Mouse (Mus musculus): ENCODE measurements around the gene Gm10382. TPM values are rescaled to one million over a fixed set of nuclear protein-coding genes. Genes with fewer than 3 reads are reported as not detected.
"Not testable (repeated sequence)": the region's sequence is repeated elsewhere in the genome, so short reads cannot be mapped to it uniquely, and the experiment has no call there.

Gm10382 gene
- polyA plus RNA-seq, 1 experiment from 2014 or later = 0.67 TPM

DNA sequence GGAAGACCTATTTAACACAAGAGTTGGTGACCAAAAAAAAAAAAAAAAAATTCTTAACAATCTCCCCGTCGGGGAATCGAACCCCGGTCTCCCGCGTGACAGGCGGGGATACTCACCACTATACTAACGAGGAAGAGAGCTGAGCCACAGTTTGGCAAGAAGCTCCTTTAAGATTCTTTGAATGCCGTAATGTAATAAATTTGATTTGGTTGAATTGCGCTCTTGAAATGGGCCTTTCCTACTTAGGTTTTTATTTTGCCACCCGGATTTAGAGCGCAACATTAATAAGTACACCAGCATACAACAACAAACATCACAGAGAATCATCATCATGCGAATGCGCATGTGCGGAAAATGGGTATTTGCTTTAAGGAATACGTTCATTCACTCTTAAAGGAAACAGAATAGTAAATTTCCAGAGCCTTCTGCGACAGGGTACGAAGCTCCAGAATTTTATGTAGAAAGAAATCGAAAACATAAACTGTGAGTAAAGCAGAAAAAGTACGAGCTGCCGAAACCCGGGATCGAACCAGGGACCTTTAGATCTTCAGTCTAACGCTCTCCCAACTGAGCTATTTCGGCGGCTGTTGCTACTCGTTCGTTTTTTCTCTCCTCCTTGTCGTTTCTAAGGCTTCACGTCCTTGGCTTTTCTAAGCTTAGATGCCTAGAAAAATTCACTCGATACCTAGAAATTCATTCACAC is 16.6 kb downstream of the Gm10382 start:
- H3K27ac ChIP-seq = peak overlapping the region; percentile 92
- H3K4me3 ChIP-seq = peak overlapping the region; percentile 82
- no peaks in the 10 kb centered on the region for H3K9me3 ChIP-seq
- no peaks in the 10 kb centered on the region for H3K36me3 ChIP-seq
- peaks cover 22% of the 10 kb centered on the region for H3K4me1 ChIP-seq
- WGBS = 1% methylated on average over 31 of the region's 31 CpGs
- H3K27me3 ChIP-seq (ENCODE audit: insufficient read depth, poor library complexity, severe bottlenecking) = no peaks in the 10 kb centered on the region
- peak; percentile 91 for DNase-seq (ENCODE audit: low spot score)

DNA sequence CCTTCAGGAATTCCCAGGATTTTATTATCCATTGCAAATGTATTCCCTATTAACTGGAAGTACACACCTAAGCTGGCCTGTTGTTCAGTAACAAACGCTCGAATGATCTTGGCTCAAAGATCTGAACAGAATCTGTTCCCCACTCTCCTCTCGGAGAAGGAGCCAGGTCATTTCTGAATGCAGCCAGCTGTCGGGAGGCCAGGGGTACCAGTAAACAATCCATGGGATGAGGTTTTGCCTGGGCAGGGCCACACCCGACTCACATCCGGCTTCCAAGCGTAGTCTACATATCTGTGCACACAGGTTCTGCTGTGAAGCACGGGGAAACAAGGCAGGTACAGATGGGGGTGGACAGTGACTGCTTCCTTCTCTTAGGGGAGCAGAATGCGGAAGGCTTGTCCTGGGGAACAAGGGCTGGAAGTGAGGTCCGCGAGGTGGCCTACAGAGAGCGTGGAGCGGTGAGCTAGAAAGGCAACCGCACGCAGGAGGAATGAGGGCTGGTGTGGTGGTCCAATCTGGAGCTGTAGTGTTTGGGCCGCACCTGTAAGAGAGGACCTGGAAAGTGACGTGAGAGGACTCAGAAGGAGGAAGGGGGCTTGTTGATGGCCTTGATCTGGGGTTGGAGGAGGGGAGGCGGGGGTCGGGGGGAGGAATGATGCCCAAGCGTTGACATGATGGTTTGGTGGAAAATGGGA is 17.3 kb downstream of the Gm10382 start:
- peak overlapping the region; percentile 92 for H3K27ac ChIP-seq
- H3K4me1 ChIP-seq = peaks cover 22% of the 10 kb centered on the region
- no peaks in the 10 kb centered on the region for H3K27me3 ChIP-seq (ENCODE audit: insufficient read depth, poor library complexity, severe bottlenecking)
- peak; percentile 91 for DNase-seq (ENCODE audit: low spot score)
- peak overlapping the region; percentile 82 for H3K4me3 ChIP-seq
- H3K36me3 ChIP-seq = no peaks in the 10 kb centered on the region
- 4% methylated on average over 20 of the region's 20 CpGs for WGBS
- H3K9me3 ChIP-seq = no peaks in the 10 kb centered on the region

GRCm38 (mm10) chr5:125407020-125407830 is 18.1 kb downstream of the Gm10382 start:
- H3K27me3 ChIP-seq (ENCODE audit: insufficient read depth, poor library complexity, severe bottlenecking) = no peaks in the 10 kb centered on the region
- H3K9me3 ChIP-seq = no peaks in the 10 kb centered on the region
- WGBS = 51% methylated on average over 13 of the region's 13 CpGs
- no peak for DNase-seq (ENCODE audit: low spot score)
- peaks cover 22% of the 10 kb centered on the region for H3K4me1 ChIP-seq
- 0 out of 2 replicates have a peak, but pooled peaks cover 2% of the 10 kb centered on the region for H3K36me3 ChIP-seq
- peak overlapping the region; percentile 92 for H3K27ac ChIP-seq
- H3K4me3 ChIP-seq = peak overlapping the region; percentile 82

DNA sequence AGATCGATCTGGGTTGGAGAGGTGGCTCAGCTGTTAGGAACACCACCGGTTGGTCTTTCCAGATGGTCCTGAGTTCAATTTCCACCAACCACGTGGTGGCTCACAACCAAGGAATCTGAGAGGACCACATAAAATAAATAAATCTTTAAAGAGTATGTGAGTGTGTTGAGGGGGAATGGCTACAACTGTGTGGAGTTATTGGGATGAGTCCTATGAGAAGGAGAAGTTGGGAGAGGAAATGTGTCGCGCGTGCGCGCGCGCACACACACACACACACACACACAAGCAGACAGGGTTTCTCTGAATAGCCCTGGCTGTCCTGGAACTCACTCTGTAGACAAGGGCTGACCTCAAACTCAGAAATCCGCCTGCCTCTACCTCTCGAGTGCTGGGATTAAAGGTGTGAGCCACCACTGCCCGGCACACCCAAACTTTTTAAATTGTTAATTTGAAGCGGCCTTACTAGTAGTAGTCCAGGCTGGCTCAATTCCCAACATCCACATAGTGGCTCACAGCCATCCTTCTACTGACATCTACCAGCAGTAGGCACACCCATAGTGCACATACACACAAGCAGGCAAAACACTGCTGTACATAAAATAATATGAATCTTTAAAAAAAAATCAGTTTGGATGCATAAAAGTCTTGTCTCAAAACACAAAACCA is 18.9 kb downstream of the Gm10382 start:
- H3K9me3 ChIP-seq = no peaks in the 10 kb centered on the region
- 62% methylated on average over 14 of the region's 14 CpGs for WGBS
- DNase-seq (ENCODE audit: low spot score) = no peak
- no peaks in the 10 kb centered on the region for H3K27me3 ChIP-seq (ENCODE audit: insufficient read depth, poor library complexity, severe bottlenecking)
- H3K36me3 ChIP-seq = peaks cover 4% of the 10 kb centered on the region; the same call in 1 of the 2 replicates
- H3K4me1 ChIP-seq = peaks cover 22% of the 10 kb centered on the region
- H3K4me3 ChIP-seq = peak overlapping the region; percentile 56; the same call in 1 of the 2 replicates
- no peak overlapping the region for H3K27ac ChIP-seq

DNA sequence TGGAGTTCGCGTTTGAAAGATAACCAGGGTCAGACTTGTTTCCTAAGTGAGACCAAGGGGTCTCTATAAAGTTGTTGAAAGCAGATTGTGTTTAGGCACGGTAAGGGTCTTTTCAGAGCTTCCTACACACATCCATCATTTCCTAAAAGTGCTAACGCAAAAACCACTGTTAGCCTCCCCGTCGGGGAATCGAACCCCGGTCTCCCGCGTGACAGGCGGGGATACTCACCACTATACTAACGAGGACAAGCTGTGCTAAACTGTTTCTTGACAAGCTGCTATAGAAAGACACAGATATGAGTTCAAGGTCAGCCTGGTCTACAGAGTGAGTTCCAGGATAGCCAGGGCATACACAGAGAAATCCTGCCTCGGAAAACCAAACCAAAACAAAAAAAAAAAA is 19.7 kb downstream of the Gm10382 start:
- 0% methylated on average over 13 of the region's 13 CpGs for WGBS
- Histone ChIP-seq H3K27me3 (ENCODE audit: insufficient read depth, poor library complexity, severe bottlenecking) (no peaks in the 10 kb centered on the region), H3K27ac (peak overlapping the region; percentile 71; the same call in 1 of the 2 replicates), H3K4me1 (peaks cover 22% of the 10 kb centered on the region), H3K36me3 (peaks cover 12% of the 10 kb centered on the region), H3K4me3 (peak overlapping the region; percentile 56), H3K9me3 (no peaks in the 10 kb centered on the region)
- peak; percentile 92 for DNase-seq (ENCODE audit: low spot score)

DNA sequence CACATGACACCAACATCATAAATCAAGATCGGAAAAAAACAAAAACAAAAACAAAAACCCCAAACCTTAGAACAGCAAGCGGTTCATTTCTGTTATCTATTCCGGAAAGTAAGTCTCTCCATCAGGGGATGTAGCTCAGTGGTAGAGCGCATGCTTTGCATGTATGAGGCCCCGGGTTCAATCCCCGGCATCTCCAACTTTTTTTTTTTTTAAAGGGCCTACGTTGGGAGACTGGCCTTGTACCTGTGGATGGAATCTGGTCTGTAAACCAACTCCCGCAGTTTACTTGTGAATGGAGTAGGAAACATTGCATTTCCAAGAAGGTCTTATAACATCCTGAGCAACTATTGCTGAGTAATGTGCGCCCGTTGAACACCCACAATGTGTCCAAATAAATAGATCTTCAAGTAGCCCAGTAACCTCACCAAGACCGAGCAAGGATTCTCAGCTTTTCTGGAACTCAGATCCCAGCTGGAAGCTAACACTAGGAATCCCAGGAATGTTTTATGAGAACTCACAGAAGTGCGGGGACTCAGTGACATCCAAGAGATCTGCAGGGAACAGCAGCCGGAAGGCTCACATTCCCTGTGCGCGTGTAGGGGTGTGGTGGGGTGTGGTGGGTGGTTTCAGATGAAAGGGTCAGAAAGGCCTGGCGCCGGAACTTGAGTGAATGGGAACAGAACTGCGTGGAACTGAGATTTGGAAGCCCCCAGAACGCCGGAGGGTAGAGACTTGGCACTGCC is 20.4 kb downstream of the Gm10382 start:
- WGBS = 7% methylated on average over 20 of the region's 20 CpGs
- no peak for DNase-seq (ENCODE audit: low spot score)
- peak overlapping the region; percentile 71; the same call in 1 of the 2 replicates for H3K27ac ChIP-seq

GRCm38 (mm10) chr5:125411972-125412530 is 22.9 kb downstream of the Gm10382 start:
- H3K36me3 ChIP-seq = peaks cover 43% of the 10 kb centered on the region
- no peaks in the 10 kb centered on the region for H3K27me3 ChIP-seq (ENCODE audit: insufficient read depth, poor library complexity, severe bottlenecking)
- DNase-seq (ENCODE audit: low spot score) = no peak
- no peaks in the 10 kb centered on the region for H3K9me3 ChIP-seq
- H3K4me3 ChIP-seq = no peak overlapping the region
- no peak overlapping the region for H3K27ac ChIP-seq
- peaks cover 14% of the 10 kb centered on the region for H3K4me1 ChIP-seq
- WGBS = 65% methylated on average over 5 of the region's 5 CpGs

More for the DNA sequence above, 20.4 kb downstream of the Gm10382 start:
- H3K36me3 ChIP-seq = peaks cover 18% of the 10 kb centered on the region
- no peaks in the 10 kb centered on the region for H3K9me3 ChIP-seq
- peaks cover 22% of the 10 kb centered on the region for H3K4me1 ChIP-seq
- peak overlapping the region; percentile 56 for H3K4me3 ChIP-seq
- H3K27me3 ChIP-seq (ENCODE audit: insufficient read depth, poor library complexity, severe bottlenecking) = no peaks in the 10 kb centered on the region

- not testable (repeated sequence) for H3K4me1 ChIP-seq; H3K9me3 ChIP-seq; H3K27ac ChIP-seq; H3K27me3 ChIP-seq (ENCODE audit: insufficient read depth, poor library complexity, severe bottlenecking); DNase-seq (ENCODE audit: low spot score); H3K4me3 ChIP-seq
- peaks cover 48% of the 10 kb centered on the region for H3K36me3 ChIP-seq
- 91% methylated on average over 8 of the region's 8 CpGs for WGBS
Observed at GRCm38 (mm10) chr5:125412536-125412935, 23.4 kb downstream of the Gm10382 start.

DNA sequence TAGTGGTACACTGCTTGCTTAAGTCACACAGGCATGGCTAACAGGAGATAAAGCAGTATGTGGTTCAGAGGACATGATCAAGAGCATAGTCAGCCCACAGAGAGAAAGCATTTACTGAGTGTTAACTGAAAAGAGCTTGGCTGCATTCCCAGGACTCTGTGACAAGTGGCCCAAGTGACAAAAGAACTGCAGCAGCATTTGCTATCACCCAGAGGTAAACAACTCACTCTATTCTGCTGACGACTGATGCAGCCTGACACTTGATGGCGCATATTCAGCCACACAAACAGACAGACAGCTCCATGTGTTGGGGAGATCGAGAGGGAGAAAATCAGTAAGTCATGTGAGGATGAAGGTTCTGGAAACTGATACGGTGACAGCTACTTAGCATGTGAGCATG is 24.6 kb downstream of the Gm10382 start:
- peaks cover 60% of the 10 kb centered on the region for H3K36me3 ChIP-seq
- H3K4me1 ChIP-seq = peaks cover 9% of the 10 kb centered on the region
- H3K27ac ChIP-seq = no peak overlapping the region
- no peaks in the 10 kb centered on the region for H3K9me3 ChIP-seq
- no peaks in the 10 kb centered on the region for H3K27me3 ChIP-seq (ENCODE audit: insufficient read depth, poor library complexity, severe bottlenecking)
- no peak overlapping the region for H3K4me3 ChIP-seq
- no peak for DNase-seq (ENCODE audit: low spot score)
- 80% methylated on average over 4 of the region's 4 CpGs for WGBS

GRCm38 (mm10) chr5:125416183-125416582 is 27.1 kb downstream of the Gm10382 start:
- no peak for DNase-seq (ENCODE audit: low spot score)
- Histone ChIP-seq H3K36me3 (peaks cover 83% of the 10 kb centered on the region), H3K27me3 (ENCODE audit: insufficient read depth, poor library complexity, severe bottlenecking) (no peaks in the 10 kb centered on the region), H3K9me3 (no peaks in the 10 kb centered on the region), H3K4me1 (no peaks in the 10 kb centered on the region), H3K27ac (no peak overlapping the region), H3K4me3 (no peak overlapping the region)
- WGBS = 94% methylated on average over 8 of the region's 8 CpGs

- no peaks in the 10 kb centered on the region for H3K9me3 ChIP-seq
- no peaks in the 10 kb centered on the region for H3K4me1 ChIP-seq
- no peak overlapping the region for H3K4me3 ChIP-seq
- WGBS = 94% methylated on average over 12 of the region's 12 CpGs
- no peak for DNase-seq (ENCODE audit: low spot score)
- no peak overlapping the region for H3K27ac ChIP-seq
- peaks cover 98% of the 10 kb centered on the region for H3K36me3 ChIP-seq
- no peaks in the 10 kb centered on the region for H3K27me3 ChIP-seq (ENCODE audit: insufficient read depth, poor library complexity, severe bottlenecking)
Observed at GRCm38 (mm10) chr5:125418636-125419035, 29.5 kb downstream of the Gm10382 start.

DNA sequence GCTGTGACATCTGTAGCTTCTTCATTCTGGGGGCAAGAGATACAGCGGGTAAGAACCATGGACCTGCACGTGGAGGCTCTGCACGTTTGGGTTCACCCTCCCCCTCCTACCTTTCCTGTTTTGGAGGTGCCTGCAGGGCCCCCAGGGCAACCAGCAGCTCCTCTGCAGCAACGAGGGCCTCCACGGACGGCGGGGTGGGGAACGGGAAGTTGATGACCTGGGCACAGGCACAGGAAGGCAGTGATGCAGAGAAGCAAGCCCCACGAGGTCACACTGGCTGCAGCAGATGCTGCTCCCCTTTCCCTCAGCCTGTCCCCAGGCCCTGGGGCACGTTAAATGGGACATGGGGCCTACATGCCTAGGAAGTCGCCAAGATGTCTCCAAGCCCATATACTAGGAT is 30.0 kb downstream of the Gm10382 start:
- H3K9me3 ChIP-seq = no peaks in the 10 kb centered on the region
- H3K4me3 ChIP-seq = no peak overlapping the region
- DNase-seq (ENCODE audit: low spot score) = no peak
- H3K36me3 ChIP-seq = peaks cover 98% of the 10 kb centered on the region
- H3K4me1 ChIP-seq = no peaks in the 10 kb centered on the region
- WGBS = 83% methylated on average over 11 of the region's 11 CpGs
- no peaks in the 10 kb centered on the region for H3K27me3 ChIP-seq (ENCODE audit: insufficient read depth, poor library complexity, severe bottlenecking)
- no peak overlapping the region for H3K27ac ChIP-seq
